Mouse (Mus musculus): ENCODE measurements around the gene Ccdc50.

GRCm38 (mm10) chr16:27386850-27387407, 1.7 kb upstream of the Ccdc50 start:
- TF ChIP-seq POLR2A (IDR thresholded peaks at IDR 0.05; ENCODE audit: low read depth, low read length) (no peak), CTCF (IDR thresholded peaks at IDR 0.05; ENCODE audit: borderline replicate concordance, insufficient read depth, low read length) (no peak)
